Mouse (Mus musculus): ENCODE data around the gene Btbd11.

Btbd11 gene

DNA sequence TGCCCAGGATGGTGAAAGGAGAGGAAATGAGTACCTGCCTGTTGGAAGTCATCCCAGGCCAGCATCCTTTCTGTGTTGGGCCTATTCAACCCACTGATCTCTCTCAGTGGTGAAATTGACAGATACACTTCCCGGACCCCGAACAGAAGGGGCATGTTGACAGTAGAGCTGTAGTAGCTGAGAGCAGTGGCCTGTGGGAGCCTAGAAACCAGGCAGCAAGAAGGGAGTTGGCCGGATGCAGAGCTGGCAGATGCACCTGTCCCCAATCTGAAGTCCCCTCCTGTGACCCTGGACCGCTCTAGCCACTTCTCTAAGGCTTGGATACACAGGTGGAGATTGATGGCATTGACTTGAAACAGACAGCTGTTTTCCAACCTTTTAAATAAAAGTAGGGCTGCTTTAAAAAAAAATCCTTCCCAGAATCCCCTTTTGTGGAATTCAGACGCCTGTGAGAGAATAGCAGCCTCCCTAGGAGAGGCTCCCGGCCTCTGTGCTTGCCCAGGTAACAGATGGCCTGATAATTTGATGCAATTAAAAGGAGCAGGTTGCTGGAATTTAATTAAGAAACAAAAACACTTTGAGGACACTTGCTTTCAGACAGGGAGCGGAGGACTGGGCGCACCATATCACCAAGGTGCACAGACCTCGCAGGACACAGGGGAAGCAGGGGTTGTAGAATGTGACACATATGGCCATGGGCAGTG lies 89.2 kb downstream of the Btbd11 start:
- DNase-seq (ENCODE audit: low read depth) = no peak

DNA sequence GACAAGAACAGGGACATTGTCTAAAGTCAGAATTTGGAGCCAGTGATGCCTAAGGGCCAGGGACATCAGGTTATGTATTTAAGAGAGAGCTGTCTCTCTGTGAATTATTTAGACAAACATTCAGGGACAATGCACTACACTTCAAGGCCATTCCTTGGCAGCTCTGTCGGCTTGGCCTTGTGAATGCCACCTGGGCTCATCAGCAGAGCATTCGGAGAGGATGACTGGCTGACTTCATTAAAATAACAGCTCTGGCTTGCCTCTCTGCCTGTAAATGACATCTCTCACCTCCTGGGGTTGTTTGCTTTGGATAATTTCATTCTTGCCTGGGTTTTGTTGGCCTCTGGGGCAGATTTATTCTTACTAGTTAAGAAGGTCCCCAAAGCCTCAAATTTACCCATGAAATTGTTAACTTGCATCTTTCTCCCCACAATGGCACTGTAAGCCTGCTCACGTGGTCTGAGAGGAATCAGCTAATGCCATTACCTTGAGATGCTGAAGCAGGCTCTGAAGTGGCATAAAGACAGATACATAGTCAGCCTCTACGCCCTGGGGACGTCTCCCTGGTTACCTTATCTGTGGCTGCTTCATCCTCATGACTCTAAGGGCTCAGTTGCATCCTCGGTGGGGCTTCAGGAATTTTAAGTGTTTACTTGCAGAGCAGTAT lies 93.5 kb downstream of the Btbd11 start:
- DNase-seq (ENCODE audit: low read depth) = no peak

GRCm38 (mm10) chr10:85481106-85481505 lies 94.5 kb downstream of the Btbd11 start:
- DNase-seq (ENCODE audit: low read depth) = peak; percentile 75

- no peak for DNase-seq (ENCODE audit: low read depth)
Measured at GRCm38 (mm10) chr10:85482064-85482473, 95.5 kb downstream of the Btbd11 start.

GRCm38 (mm10) chr10:85482480-85482879 lies 95.9 kb downstream of the Btbd11 start:
- DNase-seq (ENCODE audit: low read depth) = no peak

GRCm38 (mm10) chr10:85486456-85486855 lies 99.8 kb downstream of the Btbd11 start:
- peak; percentile 62 for DNase-seq (ENCODE audit: low read depth)

GRCm38 (mm10) chr10:85492583-85492982 lies 106.0 kb downstream of the Btbd11 start:
- DNase-seq (ENCODE audit: low read depth) = no peak

GRCm38 (mm10) chr10:85496358-85496757 lies 109.7 kb downstream of the Btbd11 start:
- DNase-seq (ENCODE audit: low read depth) = no peak

DNA sequence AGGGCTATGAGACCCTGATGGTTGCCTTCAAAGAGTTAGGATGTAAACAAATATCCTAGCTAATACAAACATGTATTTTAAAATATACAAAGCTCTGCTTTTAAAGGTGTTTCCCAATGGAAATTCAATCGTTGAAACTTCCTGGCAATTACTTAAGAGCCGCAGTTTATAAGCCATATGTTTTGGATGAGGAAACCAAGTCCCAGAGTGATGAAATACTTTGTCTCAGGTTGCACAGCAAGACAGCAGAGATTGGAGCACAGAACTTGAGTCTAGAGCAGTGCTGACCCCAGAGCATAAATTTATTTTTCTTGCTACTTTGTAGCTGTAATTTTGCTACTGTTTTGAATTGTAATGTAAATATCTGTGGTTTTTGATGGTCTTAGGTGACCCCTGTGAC lies 110.4 kb downstream of the Btbd11 start:
- no peak for DNase-seq (ENCODE audit: low read depth)

GRCm38 (mm10) chr10:85497931-85498330 lies 111.3 kb downstream of the Btbd11 start:
- DNase-seq (ENCODE audit: low read depth) = no peak

DNA sequence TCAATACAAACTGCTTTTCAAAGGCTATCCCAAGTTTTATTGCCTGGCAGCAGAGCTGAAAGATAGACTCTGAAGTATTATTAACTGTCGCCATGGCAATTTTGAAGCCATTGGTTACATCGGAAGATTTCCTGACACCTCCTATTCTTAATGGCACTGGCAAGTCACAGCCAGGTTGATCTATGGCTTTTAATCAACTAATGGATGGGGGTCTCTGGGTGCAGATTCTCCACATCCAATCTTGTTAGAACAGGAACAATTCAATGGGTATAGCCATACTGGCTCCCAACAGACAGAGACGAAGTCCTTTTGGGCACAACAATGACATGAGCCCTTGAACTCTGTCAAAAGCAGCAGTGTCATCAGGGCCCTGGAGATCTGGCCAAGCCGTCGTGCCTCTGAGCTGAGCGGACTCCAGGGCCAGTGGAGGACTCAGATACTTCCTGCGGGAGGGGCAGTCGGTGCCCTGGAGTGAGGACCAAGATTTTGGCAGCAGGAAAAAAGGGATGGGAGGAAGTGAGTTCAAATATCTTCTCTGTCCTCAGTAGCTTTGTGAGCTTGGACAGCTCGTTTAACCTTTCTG lies 114.0 kb downstream of the Btbd11 start:
- no peak for DNase-seq (ENCODE audit: low read depth)

- no peak for DNase-seq (ENCODE audit: low read depth)
Measured at GRCm38 (mm10) chr10:85501966-85502566, 115.5 kb downstream of the Btbd11 start.

DNA sequence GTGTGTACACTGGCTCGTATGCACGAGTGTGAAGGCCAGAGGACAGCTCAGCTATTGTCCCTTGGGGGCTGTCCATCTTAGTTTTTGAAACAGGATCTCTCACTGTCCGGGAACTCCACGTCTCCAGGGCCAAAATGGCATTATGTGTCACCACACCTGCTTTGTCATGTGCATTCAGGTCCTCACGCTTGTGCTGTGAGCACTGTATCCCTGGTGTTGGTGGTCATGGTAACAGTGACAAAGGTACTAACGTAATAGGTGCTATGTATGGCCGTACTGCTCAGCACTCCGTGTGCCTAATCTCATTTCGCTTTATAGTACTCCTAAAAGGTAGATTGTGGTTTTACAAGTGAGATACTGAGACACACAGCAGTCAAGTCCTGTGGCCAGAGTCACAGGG lies 116.0 kb downstream of the Btbd11 start:
- no peak for DNase-seq (ENCODE audit: low read depth)

DNA sequence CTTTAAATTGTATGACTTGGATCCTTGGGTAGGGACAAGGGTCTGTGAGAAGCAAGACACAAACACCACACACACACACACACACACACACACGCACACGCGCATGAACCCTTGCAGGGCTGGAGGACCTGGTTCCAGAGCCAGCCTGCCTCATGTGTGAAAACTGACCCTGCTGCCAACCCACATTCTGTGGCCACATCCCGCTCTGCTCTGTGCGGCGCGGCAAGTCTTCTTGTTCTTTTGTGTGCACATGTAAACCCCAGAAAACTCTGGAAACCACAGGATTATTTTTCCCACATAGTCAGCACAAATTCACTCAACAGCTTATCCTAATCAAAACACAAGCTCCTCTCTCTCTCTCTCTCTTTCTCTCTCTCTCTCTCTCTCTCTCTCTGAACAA lies 116.8 kb downstream of the Btbd11 start:
- no peak for DNase-seq (ENCODE audit: low read depth)

- DNase-seq (ENCODE audit: low read depth) = no peak
Measured at GRCm38 (mm10) chr10:85507270-85508050, 120.8 kb downstream of the Btbd11 start.

DNA sequence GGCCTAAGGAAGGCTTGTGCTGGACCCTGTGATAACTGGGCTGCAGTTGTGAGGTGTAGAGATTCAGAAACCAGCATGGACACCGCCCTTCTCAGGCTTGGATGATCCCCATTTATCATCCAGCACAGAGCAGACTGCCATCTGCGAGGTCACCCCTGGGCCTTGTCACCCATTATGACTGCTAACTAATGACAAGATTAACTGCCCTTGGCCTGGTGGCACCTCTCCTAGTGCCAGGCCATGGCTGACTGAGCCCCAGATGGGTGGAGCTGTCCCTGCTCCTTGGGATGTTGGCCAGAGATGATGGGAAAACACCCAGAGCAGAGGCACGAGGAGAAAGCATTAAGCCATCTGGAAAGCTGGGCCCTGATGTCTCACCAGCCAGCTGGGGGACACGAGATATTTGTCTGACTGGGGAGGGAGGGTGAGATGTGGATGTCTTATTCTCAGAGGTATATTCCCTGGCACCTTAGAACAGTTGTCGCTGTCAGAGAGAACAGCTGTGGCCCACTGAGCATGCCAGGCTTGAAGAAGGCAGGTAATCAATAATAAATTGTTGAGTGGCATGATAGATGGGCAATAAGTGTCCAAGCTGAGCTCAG lies 121.7 kb downstream of the Btbd11 start:
- DNase-seq (ENCODE audit: low read depth) = no peak

GRCm38 (mm10) chr10:85509000-85509399 lies 122.4 kb downstream of the Btbd11 start:
- no peak for DNase-seq (ENCODE audit: low read depth)

DNA sequence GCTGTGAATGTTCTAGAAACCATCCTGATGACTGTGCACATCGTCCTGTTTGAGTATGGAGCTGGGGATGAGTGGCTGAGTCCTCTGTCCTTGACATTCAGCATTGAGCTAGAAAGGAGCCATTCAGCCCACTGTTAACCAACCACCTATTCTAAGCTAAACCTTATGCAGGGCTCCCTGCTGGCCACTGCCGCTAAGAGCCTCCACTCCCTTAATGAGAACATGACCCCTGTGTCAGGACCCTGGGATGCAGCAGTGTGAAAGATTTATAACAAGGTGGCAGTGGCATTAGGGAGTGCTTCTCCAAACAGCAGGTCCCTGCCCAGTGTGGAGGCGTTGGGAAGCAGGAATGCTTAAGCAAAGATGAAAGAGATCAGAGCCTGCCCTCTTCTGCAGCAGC lies 123.7 kb downstream of the Btbd11 start:
- no peak for DNase-seq (ENCODE audit: low read depth)

DNA sequence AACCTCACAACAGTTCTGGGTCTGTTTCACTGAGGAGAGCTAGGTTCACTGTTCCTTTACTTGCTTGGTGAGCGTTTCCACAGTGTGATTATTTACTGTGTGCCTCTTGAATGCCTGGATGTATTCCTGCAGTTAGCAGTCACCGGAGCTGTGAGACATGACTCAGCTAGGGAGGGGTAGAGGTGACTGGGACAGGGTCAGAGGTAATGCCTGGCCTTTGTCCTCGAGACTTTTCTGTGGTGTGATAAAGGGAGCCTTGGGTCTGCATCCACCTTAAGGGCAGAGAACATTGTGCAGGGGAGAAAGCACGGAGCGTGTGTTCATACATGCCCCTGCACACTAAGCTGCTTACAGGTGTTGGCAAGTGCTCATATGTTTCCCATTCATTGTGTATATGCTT lies 126.2 kb downstream of the Btbd11 start:
- DNase-seq (ENCODE audit: low read depth) = no peak

- no peak for DNase-seq (ENCODE audit: low read depth)
Measured at GRCm38 (mm10) chr10:85517223-85518110, 130.9 kb downstream of the Btbd11 start.

DNA sequence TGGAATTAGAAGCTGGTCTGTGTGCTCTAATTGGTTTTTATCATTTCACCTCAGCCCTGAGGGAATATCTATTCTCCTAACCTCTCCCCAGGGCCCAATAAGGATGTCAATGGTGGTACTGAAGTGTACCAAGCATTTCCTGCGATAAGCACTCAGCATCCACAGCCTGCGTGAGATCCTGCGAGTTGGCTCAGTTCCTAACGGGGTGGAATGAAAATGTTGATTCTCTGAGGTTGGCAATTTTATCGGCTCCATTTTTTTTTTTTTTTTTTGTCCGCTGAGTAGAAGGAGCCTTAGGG lies 131.4 kb downstream of the Btbd11 start:
- DNase-seq (ENCODE audit: low read depth) = no peak
